Mouse (Mus musculus) adipose tissue, adult 10 weeks (tissue): Measurements from ENCODE around the gene Cyp2w1. TPM values are rescaled to one million over a fixed set of nuclear protein-coding genes. Genes with fewer than 3 reads are reported as not detected.

ENCODE experiments used
- polyA plus RNA-seq: library from polyadenylated mRNA; stranded (reverse); fragments of 350-450 nt; fragmentation: Illumina TruSeq; extraction: RNeasy Lipid Tissue Mini Kit (QIAGEN cat#74804); gene quantifications from one replicate; pipeline ENCODE4 v1.2.3, GENCODE M21; 2014; ENCODE audit warnings: low read depth, low replicate concordance

Cyp2w1 gene
- polyA plus RNA-seq = not detected

GRCm38 (mm10) chr5:139352317-139352716 lies at the start of gene Cyp2w1:
Cyp2w1 (plus strand) TSS chr5:139352617.

DNA sequence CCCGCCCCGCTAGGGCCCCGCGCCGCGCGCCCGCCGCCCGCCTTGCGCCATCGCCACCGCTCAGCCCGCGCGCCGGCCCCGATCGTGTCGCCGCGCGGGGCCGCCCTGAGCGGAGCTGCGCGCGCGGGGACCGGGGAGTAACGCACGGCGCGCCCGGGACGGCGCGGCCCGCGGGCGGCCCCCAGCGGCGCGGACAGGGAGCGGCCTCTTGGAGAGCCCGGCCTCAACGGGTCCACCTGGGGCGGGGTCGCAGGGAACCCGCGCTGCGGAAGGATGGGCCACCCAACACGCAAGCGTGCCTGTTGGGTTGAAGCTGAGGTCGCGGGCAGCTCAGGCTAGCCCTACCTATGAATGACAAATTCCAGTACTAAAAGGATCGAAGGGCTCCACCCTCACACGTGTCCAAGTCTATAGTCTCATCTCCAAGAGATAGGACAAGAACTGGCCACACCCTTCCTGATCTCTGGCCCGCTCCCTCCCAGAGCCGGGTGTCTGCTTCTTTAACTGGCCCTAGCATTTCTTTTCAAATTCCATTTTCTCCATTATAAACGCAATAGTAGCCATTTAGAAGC lies 26.9 kb upstream of the Cyp2w1 start, which contains the start of gene Adap1:
TSS of gene Adap1 (minus strand) at position 228 of the 572 bp plus-strand sequence.

DNA sequence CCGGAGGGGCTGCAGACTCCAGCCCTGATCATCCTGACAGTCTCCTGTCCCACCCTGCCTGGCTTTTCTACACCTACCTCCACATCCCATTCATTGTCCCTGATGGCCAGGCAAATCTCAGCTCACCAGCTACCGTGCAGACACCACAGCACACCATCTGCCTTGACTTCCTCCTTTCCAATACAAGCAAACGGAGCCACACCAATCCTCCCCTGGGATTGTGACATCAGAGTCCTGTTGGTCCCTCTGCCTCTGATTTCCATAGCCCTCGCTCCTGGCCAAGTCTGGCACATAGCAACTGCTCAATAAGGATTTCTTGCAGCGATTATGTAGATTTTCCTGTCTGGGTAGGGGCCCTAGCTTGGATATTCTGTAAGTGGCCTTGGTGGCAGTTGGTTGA lies 1.3 kb upstream of the Cyp2w1 start, which contains the start of gene Cox19:
TSS of gene Cox19 (minus strand) at position 285 of the 400 bp plus-strand sequence.

GRCm38 (mm10) chr5:139377468-139378270 lies 25.3 kb downstream of the Cyp2w1 start, which contains the start of gene Gpr146:
Gpr146 (plus strand) TSS chr5:139377697.

DNA sequence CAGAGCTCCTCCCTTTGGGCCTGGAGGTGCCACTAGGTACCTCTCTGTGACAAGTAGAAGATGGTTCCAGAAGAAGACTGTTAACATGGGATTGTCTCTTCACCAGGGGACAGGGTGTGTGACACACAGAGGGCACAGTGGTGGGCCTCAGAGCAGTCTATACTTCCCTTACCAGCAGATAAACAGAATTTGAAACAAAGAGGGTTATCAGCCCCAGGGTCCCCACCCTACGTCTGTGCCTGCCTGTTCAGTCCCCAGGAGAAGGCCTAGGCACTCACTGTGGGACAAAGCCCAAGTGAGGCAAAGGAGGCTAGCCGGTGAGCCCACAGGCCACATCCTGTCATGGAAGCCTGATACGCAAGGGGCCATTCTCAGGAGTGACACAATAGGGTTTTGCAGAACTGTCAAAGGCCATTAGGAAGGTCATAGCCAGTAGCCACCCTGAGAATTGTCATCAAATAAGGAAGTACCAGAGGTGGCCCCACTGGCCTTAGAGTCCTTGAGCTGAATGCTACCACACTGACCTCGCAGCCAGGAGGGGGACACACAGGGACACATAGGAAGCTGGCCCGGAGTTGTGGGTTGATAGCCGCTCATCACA lies 52.5 kb downstream of the Cyp2w1 start, which contains the start of gene C130050O18Rik:
TSS of gene C130050O18Rik (plus strand) at position 480 of the 601 bp plus-strand sequence.

Other genes with a start within 250 kb of the Cyp2w1 start
- 2.5 TPM for gene Prkar1b, start 202.6 kb upstream of the Cyp2w1 start, polyA plus RNA-seq
- 8.5 TPM for gene Dnaaf5, start 202.4 kb upstream of the Cyp2w1 start, polyA plus RNA-seq
- gene Sun1, start 152.0 kb upstream of the Cyp2w1 start, polyA plus RNA-seq = 40.8 TPM
- gene Get4, start 100.3 kb upstream of the Cyp2w1 start, polyA plus RNA-seq = 57.6 TPM
- gene Adap1, start 27.0 kb upstream of the Cyp2w1 start, polyA plus RNA-seq = 5.2 TPM
- gene Cox19, start 1.2 kb upstream of the Cyp2w1 start, polyA plus RNA-seq = 45.5 TPM
- gene Gpr146, start 25.1 kb downstream of the Cyp2w1 start, polyA plus RNA-seq = 14.4 TPM
- gene C130050O18Rik, start 52.7 kb downstream of the Cyp2w1 start, polyA plus RNA-seq = 0.82 TPM
- gene Gper1, start 70.5 kb downstream of the Cyp2w1 start, polyA plus RNA-seq = 7.0 TPM
- gene 3110082I17Rik, start 107.9 kb downstream of the Cyp2w1 start, polyA plus RNA-seq = 11.1 TPM
- gene Zfand2a, start 131.9 kb downstream of the Cyp2w1 start, polyA plus RNA-seq = 16.9 TPM
- not detected for gene Uncx, start 190.9 kb downstream of the Cyp2w1 start, polyA plus RNA-seq